Mouse (Mus musculus): Measurements from ENCODE around the gene Bbx. TPM values are rescaled to one million over a fixed set of nuclear protein-coding genes. Genes with fewer than 3 reads are reported as not detected.

Gene Bbx
- polyA plus RNA-seq, 2 experiments, result 13.4 to 30.9 TPM

DNA sequence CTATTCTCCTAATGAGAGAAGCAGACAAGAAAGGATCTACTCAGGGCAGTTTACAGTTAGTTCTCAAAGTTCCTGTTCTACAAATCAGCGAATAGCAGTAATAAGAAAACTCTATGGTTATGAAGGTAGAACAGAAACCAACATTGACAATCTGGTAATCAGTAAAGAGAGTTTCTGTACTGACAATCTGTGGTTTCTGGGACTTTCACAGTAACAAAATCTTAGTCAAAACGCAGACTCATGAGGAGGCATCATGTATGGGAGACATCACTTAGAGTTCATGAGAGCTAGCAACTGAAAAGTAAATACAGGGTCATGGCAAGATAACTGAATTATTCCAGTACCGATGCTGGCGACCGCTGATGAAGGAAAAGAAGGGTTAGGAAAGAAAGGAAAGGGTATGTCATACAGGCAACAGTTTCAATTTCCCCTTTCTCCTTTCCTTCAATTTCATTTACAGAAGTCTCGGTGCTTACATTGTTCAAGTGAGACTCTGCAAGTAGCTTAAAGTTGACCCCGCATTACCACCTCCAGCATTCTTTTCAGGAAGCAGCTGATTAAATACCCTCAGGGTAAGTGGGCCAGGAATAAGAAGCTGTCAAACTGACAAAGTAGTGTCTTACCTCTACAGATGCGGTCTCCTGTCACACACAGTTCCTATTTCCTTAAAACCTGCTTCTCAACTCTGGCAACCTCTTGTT is 133.3 kb downstream of the Bbx start:
- no peak for TF ChIP-seq POLR2A (IDR thresholded peaks at IDR 0.05; ENCODE audit: borderline replicate concordance, extremely low read depth, insufficient read depth, insufficient read length)
- H3K27me3 ChIP-seq (ENCODE audit: control insufficient read depth, insufficient read depth, low read length), result no peaks in the 10 kb centered on the region
- WGBS, result 70% methylated on average over 8 of the region's 8 CpGs
- H3K27ac ChIP-seq (replicated peaks; ENCODE audit: low read depth, low read length), result no peak overlapping the region
- H3K4me2 ChIP-seq (replicated peaks; ENCODE audit: low read depth, low read length, severe bottlenecking), result no peak overlapping the region
- H3K9me3 ChIP-seq (ENCODE audit: control insufficient read depth, low read length), result no peaks in the 10 kb centered on the region
- ATAC-seq (ENCODE audit: low FRiP score, low read depth), result no peak
- no peak for DNase-seq (ENCODE audit: low spot score)
- H3K9ac ChIP-seq (ENCODE audit: low read depth, low read length, severe bottlenecking), result no peak overlapping the region
- H3K36me3 ChIP-seq (ENCODE audit: control insufficient read depth, insufficient read depth, low read length), result no peaks in the 10 kb centered on the region
- H3K4me1 ChIP-seq (ENCODE audit: control insufficient read depth, insufficient read depth, low read length), result peaks cover 5% of the 10 kb centered on the region; the same call in 1 of the 2 replicates
- H3K4me3 ChIP-seq (replicated peaks; ENCODE audit: low read length), result no peak overlapping the region

DNA sequence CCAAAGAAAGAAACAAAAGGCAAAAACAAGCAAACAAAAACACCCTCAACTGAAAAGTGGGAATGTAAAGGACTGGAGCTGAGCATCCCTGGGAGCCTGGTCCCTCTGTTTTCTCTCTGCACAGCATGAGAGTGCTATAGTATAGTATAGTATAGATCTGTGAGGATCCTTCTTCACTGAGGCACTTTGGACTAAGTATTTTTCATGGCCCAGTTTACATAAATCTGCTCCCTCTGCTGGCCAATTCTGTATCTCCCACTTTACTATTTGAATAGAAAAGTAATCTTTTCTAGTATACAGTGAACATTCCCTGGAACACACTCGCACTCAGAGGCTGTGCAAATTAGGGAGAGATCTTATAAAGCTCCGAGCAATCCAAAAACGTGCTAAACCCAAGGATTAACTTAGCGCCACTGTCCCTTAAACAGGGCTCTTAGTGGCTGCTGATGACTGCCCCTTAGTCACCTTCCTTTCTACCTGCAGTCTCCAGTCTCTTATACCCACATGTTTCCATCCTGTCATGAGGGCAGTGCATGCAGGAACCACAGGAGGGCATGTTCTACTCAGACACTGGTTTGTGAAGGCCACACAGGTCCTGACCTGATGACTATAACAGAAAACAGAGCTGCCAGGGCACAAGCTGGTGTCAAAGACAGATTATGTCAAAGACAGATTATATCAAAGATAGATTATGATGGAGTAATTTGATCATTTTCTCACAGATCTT is 138.5 kb downstream of the Bbx start:
- no peaks in the 10 kb centered on the region for H3K4me1 ChIP-seq (ENCODE audit: control insufficient read depth, insufficient read depth, low read length)
- H3K9me3 ChIP-seq (ENCODE audit: control insufficient read depth, low read length), result no peaks in the 10 kb centered on the region
- no peaks in the 10 kb centered on the region for H3K27me3 ChIP-seq (ENCODE audit: control insufficient read depth, insufficient read depth, low read length)
- TF ChIP-seq POLR2A (IDR thresholded peaks at IDR 0.05; ENCODE audit: borderline replicate concordance, extremely low read depth, insufficient read depth, insufficient read length), result no peak
- no peak overlapping the region for H3K27ac ChIP-seq (replicated peaks; ENCODE audit: low read depth, low read length)
- peak; percentile 30 for DNase-seq (ENCODE audit: low spot score)
- H3K4me2 ChIP-seq (replicated peaks; ENCODE audit: low read depth, low read length, severe bottlenecking), result no peak overlapping the region
- ATAC-seq (ENCODE audit: low FRiP score, low read depth), result no peak
- H3K4me3 ChIP-seq (replicated peaks; ENCODE audit: low read length), result no peak overlapping the region
- H3K36me3 ChIP-seq (ENCODE audit: control insufficient read depth, insufficient read depth, low read length), result no peaks in the 10 kb centered on the region
- no peak overlapping the region for H3K9ac ChIP-seq (ENCODE audit: low read depth, low read length, severe bottlenecking)
- 74% methylated on average over 4 of the region's 4 CpGs for WGBS

DNA sequence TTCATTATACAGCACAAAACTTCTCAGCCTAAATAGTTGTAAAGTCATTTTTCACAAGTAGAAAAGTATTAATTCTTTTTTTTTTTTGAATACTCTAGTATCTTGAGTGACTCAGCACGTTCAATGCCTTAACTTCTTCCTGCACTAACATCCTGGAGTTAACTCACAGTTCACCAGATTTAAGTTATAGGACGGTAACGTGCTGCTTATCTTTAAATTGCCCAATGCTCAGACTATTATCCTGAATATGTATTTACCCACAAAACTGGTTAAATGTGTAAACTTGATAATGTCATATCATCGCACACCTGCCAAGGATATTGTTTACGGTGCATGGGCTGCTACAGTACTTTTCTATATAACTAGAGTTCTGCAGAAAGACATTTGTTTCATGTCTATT is 139.4 kb downstream of the Bbx start:
- Histone ChIP-seq H3K27me3 (ENCODE audit: control insufficient read depth, insufficient read depth, low read length) (no peaks in the 10 kb centered on the region), H3K27ac (replicated peaks; ENCODE audit: low read depth, low read length) (no peak overlapping the region), H3K4me1 (ENCODE audit: control insufficient read depth, insufficient read depth, low read length) (no peaks in the 10 kb centered on the region), H3K36me3 (ENCODE audit: control insufficient read depth, insufficient read depth, low read length) (no peaks in the 10 kb centered on the region), H3K4me3 (replicated peaks; ENCODE audit: low read length) (no peak overlapping the region), H3K9me3 (ENCODE audit: control insufficient read depth, low read length) (no peaks in the 10 kb centered on the region), H3K4me2 (replicated peaks; ENCODE audit: low read depth, low read length, severe bottlenecking) (no peak overlapping the region), H3K9ac (ENCODE audit: low read depth, low read length, severe bottlenecking) (no peak overlapping the region)
- ATAC-seq (ENCODE audit: low FRiP score, low read depth) (no peak), DNase-seq (ENCODE audit: low spot score) (no peak)
- no peak for TF ChIP-seq POLR2A (IDR thresholded peaks at IDR 0.05; ENCODE audit: borderline replicate concordance, extremely low read depth, insufficient read depth, insufficient read length)
- 90% methylated on average over 5 of the region's 5 CpGs for WGBS

DNA sequence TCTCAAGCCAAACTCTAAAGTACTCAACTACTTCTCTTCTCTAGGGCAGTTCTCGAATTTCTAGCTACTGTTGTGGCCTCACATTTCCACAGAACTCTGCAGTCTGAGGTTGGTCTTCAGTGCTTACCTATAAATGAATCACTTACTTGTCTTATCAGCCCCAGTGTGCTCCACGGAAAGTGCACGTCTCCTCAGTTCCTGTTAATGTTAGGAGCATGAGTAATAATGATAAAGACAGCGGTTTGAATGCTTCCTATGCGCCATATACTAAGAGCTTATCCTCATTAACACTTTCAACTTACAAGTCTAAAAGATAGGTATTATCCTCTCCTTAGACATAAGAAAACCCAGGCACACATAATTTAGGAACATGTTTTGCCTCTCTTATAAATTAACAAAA is 142.4 kb downstream of the Bbx start:
- Histone ChIP-seq H3K27me3 (ENCODE audit: control insufficient read depth, insufficient read depth, low read length) (no peaks in the 10 kb centered on the region), H3K9ac (ENCODE audit: low read depth, low read length, severe bottlenecking) (no peak overlapping the region), H3K27ac (replicated peaks; ENCODE audit: low read depth, low read length) (no peak overlapping the region), H3K9me3 (ENCODE audit: control insufficient read depth, low read length) (no peaks in the 10 kb centered on the region), H3K4me2 (replicated peaks; ENCODE audit: low read depth, low read length, severe bottlenecking) (no peak overlapping the region), H3K4me1 (ENCODE audit: control insufficient read depth, insufficient read depth, low read length) (no peaks in the 10 kb centered on the region), H3K36me3 (ENCODE audit: control insufficient read depth, insufficient read depth, low read length) (no peaks in the 10 kb centered on the region), H3K4me3 (replicated peaks; ENCODE audit: low read length) (no peak overlapping the region)
- DNase-seq (ENCODE audit: low spot score) (no peak), ATAC-seq (ENCODE audit: low FRiP score, low read depth) (no peak)
- WGBS, result 72% methylated on average over 5 of the region's 5 CpGs
- no peak for TF ChIP-seq POLR2A (IDR thresholded peaks at IDR 0.05; ENCODE audit: borderline replicate concordance, extremely low read depth, insufficient read depth, insufficient read length)

DNA sequence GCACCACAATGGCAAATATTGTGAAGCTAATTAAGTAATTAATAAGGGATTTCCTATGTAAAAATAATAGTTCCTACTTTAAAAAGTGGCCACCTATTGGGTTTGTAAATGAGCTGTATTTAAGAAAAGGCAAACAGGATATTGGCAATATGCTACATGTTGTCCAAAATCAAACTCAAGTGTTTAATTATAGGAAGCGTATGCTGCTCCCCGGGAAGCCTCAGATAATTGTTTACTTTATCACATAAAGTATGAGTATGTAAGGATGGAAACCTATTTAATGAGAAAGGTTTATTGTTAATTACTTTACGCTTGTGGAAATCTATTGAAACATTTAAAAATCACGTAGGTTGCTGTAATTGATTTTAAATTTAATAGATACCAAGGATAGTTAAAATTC is 159.4 kb downstream of the Bbx start:
- DNase-seq (ENCODE audit: low spot score) (no peak), ATAC-seq (ENCODE audit: low FRiP score, low read depth) (no peak)
- H3K9me3 ChIP-seq (ENCODE audit: control insufficient read depth, low read length), result no peaks in the 10 kb centered on the region
- H3K27me3 ChIP-seq (ENCODE audit: control insufficient read depth, insufficient read depth, low read length), result no peaks in the 10 kb centered on the region
- no peaks in the 10 kb centered on the region for H3K4me1 ChIP-seq (ENCODE audit: control insufficient read depth, insufficient read depth, low read length)
- WGBS, result 47% methylated on average over 4 of the region's 4 CpGs
- no peak overlapping the region for H3K4me2 ChIP-seq (replicated peaks; ENCODE audit: low read depth, low read length, severe bottlenecking)
- H3K36me3 ChIP-seq (ENCODE audit: control insufficient read depth, insufficient read depth, low read length), result no peaks in the 10 kb centered on the region
- H3K4me3 ChIP-seq (replicated peaks; ENCODE audit: low read length), result no peak overlapping the region
- no peak for TF ChIP-seq POLR2A (IDR thresholded peaks at IDR 0.05; ENCODE audit: borderline replicate concordance, extremely low read depth, insufficient read depth, insufficient read length)
- H3K27ac ChIP-seq (replicated peaks; ENCODE audit: low read depth, low read length), result no peak overlapping the region
- no peak overlapping the region for H3K9ac ChIP-seq (ENCODE audit: low read depth, low read length, severe bottlenecking)

Measured in limb, embryonic 14.5 days (tissue).